Mouse (Mus musculus): ENCODE results near the gene Kdm2b. TPM values are rescaled to one million over a fixed set of nuclear protein-coding genes. Genes with fewer than 3 reads are reported as not detected.

Gene Kdm2b
- polyA plus RNA-seq, 1 experiment from 2014 or later: 7.6 TPM

DNA sequence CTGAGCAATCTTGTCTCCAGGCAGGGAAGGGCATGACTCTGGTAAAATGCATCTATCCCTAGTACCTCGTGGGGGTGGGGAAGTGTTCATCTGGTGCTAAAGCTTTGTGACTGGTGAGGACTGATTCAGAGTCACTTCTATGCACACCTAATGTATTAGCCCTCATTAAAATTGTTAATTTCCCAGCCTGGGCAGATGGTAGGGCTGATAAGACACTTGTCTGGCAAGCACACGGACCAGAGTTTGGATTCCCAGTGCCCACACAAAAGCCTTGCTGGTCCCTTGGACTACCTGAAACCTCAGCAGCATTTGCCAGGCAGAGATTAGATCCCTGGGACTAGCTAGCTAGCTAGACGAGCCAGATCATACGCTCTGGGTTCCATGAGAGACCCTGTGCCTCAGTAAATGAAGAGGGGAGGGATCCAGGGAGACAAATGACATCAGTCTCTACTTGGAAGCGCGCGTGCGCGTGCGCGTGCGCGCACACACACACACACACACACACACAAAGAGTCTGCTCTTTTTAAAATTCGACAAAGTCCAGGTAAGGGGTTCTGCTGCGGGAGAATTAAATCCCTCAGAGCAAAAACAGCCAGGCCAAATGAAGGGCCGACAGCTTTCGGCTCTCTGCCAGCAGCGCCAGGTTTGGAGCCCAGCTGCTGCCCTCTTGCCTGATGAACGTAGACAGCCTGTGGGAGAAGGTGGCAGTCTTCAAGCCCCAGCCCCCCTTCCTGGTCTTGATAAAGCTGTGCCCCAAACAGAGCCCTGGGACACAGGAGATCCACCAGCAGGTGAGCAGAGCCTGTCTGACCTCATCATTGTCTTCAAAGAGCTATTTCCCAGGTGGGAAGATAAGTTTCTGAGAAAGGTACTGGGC is 16.3 kb upstream of the Kdm2b start:
- no peak for TF ChIP-seq CTCF (IDR thresholded peaks at IDR 0.05; ENCODE audit: low read depth)
- no peaks in the 10 kb centered on the region for H3K4me1 ChIP-seq (replicated peaks; ENCODE audit: control insufficient read depth, insufficient read depth, low read length)
- no peaks in the 10 kb centered on the region for H3K36me3 ChIP-seq (ENCODE audit: control insufficient read depth, insufficient read depth)
- ATAC-seq: no peak
- peak overlapping the region; percentile 1; the same call in 1 of the 2 replicates for H3K4me2 ChIP-seq (replicated peaks; ENCODE audit: low read depth)
- WGBS: 60% methylated on average over 19 of the region's 19 CpGs
- no peak overlapping the region for H3K27ac ChIP-seq (ENCODE audit: low read depth, low read length)
- no peak overlapping the region for H3K9ac ChIP-seq (ENCODE audit: low read depth, low read length)
- no peak overlapping the region for H3K4me3 ChIP-seq (ENCODE audit: low read depth, low read length)
- no peaks in the 10 kb centered on the region for H3K9me3 ChIP-seq (ENCODE audit: control insufficient read depth)
- no peaks in the 10 kb centered on the region for H3K27me3 ChIP-seq (replicated peaks; ENCODE audit: control insufficient read depth, insufficient read depth, low read length)

DNA sequence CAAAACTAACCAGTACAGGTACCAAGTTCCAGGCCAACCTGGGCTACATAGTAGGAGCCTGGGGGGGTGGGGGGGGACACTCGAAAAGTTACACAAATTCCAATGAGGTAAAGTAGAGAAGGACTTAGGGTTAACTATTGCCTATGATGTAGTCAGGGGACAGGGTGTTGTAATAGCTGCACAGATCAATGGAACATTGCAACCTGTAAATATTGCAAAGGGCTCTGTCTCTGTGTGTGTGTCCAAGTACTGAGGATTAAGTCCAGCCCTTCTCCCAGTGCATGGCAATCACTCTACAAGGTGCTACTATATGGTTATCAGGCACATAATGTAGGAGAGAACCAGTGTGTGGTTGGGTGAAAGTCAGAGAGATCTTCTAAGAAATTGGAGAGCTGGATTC is 11.3 kb upstream of the Kdm2b start:
- Histone ChIP-seq H3K4me3 (ENCODE audit: low read depth, low read length) (no peak overlapping the region), H3K4me1 (replicated peaks; ENCODE audit: control insufficient read depth, insufficient read depth, low read length) (no peaks in the 10 kb centered on the region), H3K4me2 (replicated peaks; ENCODE audit: low read depth) (no peak overlapping the region), H3K36me3 (ENCODE audit: control insufficient read depth, insufficient read depth) (no peaks in the 10 kb centered on the region), H3K9me3 (ENCODE audit: control insufficient read depth) (no peaks in the 10 kb centered on the region), H3K9ac (ENCODE audit: low read depth, low read length) (no peak overlapping the region), H3K27me3 (replicated peaks; ENCODE audit: control insufficient read depth, insufficient read depth, low read length) (no peaks in the 10 kb centered on the region), H3K27ac (ENCODE audit: low read depth, low read length) (no peak overlapping the region)
- ATAC-seq: no peak
- WGBS: 70% methylated on average over 1 of the region's 1 CpGs
- no peak for TF ChIP-seq CTCF (IDR thresholded peaks at IDR 0.05; ENCODE audit: low read depth)

DNA sequence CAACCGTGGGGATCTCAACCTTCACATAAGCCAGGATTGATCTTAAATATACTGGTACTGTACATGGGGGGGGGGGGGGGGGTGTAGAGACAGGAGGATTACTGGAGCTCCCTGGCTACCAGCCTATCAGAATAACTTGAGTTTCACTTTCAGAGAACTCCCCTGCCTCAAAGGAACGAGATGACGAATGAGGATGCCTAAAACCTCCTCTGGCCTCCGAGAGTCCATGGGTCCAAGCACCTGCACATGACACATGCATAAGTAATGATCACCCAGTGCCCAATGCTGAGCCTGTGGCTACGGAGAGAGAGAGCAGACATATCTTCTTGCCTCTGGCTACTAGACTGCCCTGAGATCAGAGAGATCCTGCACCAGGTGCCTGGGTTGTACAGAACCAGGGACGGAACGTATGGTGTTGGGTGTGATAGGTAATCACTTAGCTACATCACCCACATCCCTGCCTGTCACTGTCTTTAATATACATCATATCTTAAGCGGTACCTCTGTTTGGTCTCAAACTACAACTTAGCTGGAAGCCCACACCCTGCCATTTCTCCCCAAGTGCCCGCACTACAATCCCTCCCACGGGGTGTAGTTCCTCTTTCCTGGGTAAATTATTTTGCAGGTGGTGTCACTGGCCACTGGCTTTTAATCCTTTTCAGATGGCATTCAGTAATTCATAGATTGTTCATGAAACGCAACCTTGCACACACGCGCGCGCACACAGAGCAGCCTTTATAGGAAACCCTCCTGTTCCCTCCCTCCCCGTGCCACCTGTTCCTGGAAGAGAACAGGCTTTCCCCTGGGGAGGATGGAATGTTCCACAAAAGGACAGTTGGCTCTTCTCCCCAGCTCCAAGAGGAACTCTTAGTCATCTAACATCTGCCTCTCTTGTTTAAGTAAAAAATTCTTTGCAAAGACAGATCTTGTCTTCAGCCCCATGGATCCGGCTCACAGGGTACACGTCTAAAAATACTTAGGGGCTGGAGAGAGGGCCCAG is 7.9 kb upstream of the Kdm2b start:
- H3K27me3 ChIP-seq (replicated peaks; ENCODE audit: control insufficient read depth, insufficient read depth, low read length): no peaks in the 10 kb centered on the region
- no peak overlapping the region for H3K9ac ChIP-seq (ENCODE audit: low read depth, low read length)
- no peaks in the 10 kb centered on the region for H3K4me1 ChIP-seq (replicated peaks; ENCODE audit: control insufficient read depth, insufficient read depth, low read length)
- no peak overlapping the region for H3K4me2 ChIP-seq (replicated peaks; ENCODE audit: low read depth)
- H3K9me3 ChIP-seq (ENCODE audit: control insufficient read depth): no peaks in the 10 kb centered on the region
- no peak overlapping the region for H3K27ac ChIP-seq (ENCODE audit: low read depth, low read length)
- TF ChIP-seq CTCF (IDR thresholded peaks at IDR 0.05; ENCODE audit: low read depth): no peak
- no peak overlapping the region for H3K4me3 ChIP-seq (ENCODE audit: low read depth, low read length)
- WGBS: 80% methylated on average over 18 of the region's 18 CpGs
- no peak for ATAC-seq
- H3K36me3 ChIP-seq (ENCODE audit: control insufficient read depth, insufficient read depth): no peaks in the 10 kb centered on the region

DNA sequence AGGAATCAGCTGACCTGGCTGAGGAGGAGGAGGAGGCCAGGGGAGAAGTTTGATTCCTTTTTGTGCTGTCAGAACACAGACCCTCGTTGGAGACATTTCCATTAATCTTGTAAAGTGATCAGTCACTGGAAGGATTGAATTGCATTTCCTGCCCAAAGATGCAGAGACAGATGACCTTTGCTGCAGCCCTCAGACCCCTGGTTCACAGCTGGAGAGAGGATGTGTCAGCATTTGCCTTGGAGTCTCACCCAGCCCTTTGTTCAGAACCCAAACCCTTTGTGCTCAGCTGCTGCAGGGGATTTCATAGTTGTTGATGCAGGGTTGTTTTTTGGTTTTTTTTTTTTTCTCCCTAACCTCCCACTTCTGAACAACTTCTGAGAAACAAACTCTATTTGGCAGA is 5.3 kb upstream of the Kdm2b start:
- H3K9ac ChIP-seq (ENCODE audit: low read depth, low read length): no peak overlapping the region
- H3K4me1 ChIP-seq (replicated peaks; ENCODE audit: control insufficient read depth, insufficient read depth, low read length): peaks cover 5% of the 10 kb centered on the region; the same call in 1 of the 2 replicates
- H3K36me3 ChIP-seq (ENCODE audit: control insufficient read depth, insufficient read depth): no peaks in the 10 kb centered on the region
- no peak overlapping the region for H3K27ac ChIP-seq (ENCODE audit: low read depth, low read length)
- 0 out of 2 replicates have a peak overlapping the region, but pooled peaks have one; percentile 49 for H3K4me2 ChIP-seq (replicated peaks; ENCODE audit: low read depth)
- ATAC-seq: no peak
- no peak overlapping the region for H3K4me3 ChIP-seq (ENCODE audit: low read depth, low read length)
- no peak for TF ChIP-seq CTCF (IDR thresholded peaks at IDR 0.05; ENCODE audit: low read depth)
- WGBS: 13% methylated on average over 1 of the region's 1 CpGs
- H3K27me3 ChIP-seq (replicated peaks; ENCODE audit: control insufficient read depth, insufficient read depth, low read length): no peaks in the 10 kb centered on the region
- no peaks in the 10 kb centered on the region for H3K9me3 ChIP-seq (ENCODE audit: control insufficient read depth)

DNA sequence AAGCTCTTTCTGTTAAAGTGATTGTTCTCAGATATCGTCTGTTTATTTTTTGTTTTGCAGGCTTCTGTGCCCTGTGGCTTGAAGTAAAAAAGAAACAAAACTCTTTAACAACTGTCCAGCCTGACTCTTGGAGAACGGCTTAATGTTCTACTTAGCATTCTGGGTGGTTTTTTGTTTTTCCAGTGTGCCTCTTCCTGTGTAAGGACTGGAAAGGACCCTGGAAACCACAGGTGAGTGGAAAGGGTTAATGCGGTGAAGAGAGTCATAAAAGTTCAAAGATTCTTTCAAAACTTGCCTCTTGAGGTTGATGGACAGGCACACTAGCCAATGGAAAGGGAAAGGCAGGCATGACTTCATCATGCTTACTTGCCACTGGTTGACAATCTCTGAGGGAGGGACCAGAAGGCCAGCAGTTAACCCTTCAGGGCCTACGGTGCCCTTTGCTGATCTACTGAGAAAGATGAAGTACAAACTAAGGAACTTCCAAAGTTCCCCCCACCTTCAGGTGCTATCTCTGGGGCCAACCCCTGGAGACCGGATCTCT is 4.8 kb upstream of the Kdm2b start:
- Histone ChIP-seq H3K9ac (ENCODE audit: low read depth, low read length) (no peak overlapping the region), H3K9me3 (ENCODE audit: control insufficient read depth) (no peaks in the 10 kb centered on the region), H3K27ac (ENCODE audit: low read depth, low read length) (no peak overlapping the region), H3K27me3 (replicated peaks; ENCODE audit: control insufficient read depth, insufficient read depth, low read length) (no peaks in the 10 kb centered on the region), H3K4me3 (ENCODE audit: low read depth, low read length) (no peak overlapping the region), H3K36me3 (ENCODE audit: control insufficient read depth, insufficient read depth) (no peaks in the 10 kb centered on the region), H3K4me2 (replicated peaks; ENCODE audit: low read depth) (peak overlapping the region; percentile 49), H3K4me1 (replicated peaks; ENCODE audit: control insufficient read depth, insufficient read depth, low read length) (peaks cover 5% of the 10 kb centered on the region; the same call in 1 of the 2 replicates)
- no peak for TF ChIP-seq CTCF (IDR thresholded peaks at IDR 0.05; ENCODE audit: low read depth)
- 9% methylated on average over 5 of the region's 5 CpGs for WGBS
- ATAC-seq: peak; percentile 87

DNA sequence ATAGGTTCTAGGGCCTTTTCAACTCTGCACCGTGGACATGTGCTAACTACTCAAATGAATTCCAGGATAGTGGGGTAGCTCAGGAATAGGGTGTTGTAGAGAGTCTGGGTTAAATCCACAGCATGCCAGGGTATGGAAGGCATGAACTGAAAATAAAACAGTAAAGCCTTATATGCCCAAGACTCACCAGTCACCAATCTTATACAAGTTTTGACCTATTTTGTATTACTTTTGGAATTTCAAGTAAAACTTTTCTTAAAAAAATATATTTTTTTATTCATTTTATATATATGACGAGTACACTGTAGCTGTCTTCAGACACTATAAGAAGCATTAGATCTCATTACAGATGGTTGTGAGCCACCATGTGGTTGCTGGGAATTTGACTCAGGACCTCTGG is 4.2 kb upstream of the Kdm2b start:
- H3K9ac ChIP-seq (ENCODE audit: low read depth, low read length): no peak overlapping the region
- TF ChIP-seq CTCF (IDR thresholded peaks at IDR 0.05; ENCODE audit: low read depth): no peak; the same call in 1 of the 2 replicates
- H3K36me3 ChIP-seq (ENCODE audit: control insufficient read depth, insufficient read depth): no peaks in the 10 kb centered on the region
- H3K4me3 ChIP-seq (ENCODE audit: low read depth, low read length): no peak overlapping the region
- no peak overlapping the region for H3K27ac ChIP-seq (ENCODE audit: low read depth, low read length)
- no peaks in the 10 kb centered on the region for H3K27me3 ChIP-seq (replicated peaks; ENCODE audit: control insufficient read depth, insufficient read depth, low read length)
- peak overlapping the region; percentile 49 for H3K4me2 ChIP-seq (replicated peaks; ENCODE audit: low read depth)
- 42% methylated on average over 2 of the region's 2 CpGs for WGBS
- no peak for ATAC-seq
- no peaks in the 10 kb centered on the region for H3K9me3 ChIP-seq (ENCODE audit: control insufficient read depth)
- H3K4me1 ChIP-seq (replicated peaks; ENCODE audit: control insufficient read depth, insufficient read depth, low read length): peaks cover 5% of the 10 kb centered on the region; the same call in 1 of the 2 replicates

All from intestine, postnatal 0 days (tissue).